Mouse (Mus musculus): ENCODE measurements around the gene Bcar3. TPM values are rescaled to one million over a fixed set of nuclear protein-coding genes. Genes with fewer than 3 reads are reported as not detected.

Gene Bcar3
- total RNA-seq, 2 experiments from 2014 or later = 57.8 to 66.6 TPM

DNA sequence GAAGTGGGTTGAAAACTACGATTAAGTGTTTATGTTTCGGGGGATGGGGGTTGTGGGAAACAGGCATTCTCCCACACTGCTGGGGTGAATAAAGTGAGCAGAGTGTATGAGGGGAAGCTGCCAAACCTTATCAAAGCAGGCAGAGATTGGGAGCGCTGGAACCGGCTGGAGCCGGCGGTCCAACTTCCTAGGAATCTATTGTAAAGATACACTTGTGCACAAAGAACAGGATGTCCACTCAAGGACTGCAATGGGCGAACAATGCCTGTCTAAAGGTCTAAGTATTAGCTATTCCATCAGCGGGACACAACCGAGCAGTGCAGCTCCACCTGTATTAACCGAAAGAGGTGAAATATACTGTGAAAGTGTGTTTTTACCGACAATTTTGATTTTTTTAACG, 2.1 kb upstream of the Bcar3 start:
- DNase-seq = no peak

DNA sequence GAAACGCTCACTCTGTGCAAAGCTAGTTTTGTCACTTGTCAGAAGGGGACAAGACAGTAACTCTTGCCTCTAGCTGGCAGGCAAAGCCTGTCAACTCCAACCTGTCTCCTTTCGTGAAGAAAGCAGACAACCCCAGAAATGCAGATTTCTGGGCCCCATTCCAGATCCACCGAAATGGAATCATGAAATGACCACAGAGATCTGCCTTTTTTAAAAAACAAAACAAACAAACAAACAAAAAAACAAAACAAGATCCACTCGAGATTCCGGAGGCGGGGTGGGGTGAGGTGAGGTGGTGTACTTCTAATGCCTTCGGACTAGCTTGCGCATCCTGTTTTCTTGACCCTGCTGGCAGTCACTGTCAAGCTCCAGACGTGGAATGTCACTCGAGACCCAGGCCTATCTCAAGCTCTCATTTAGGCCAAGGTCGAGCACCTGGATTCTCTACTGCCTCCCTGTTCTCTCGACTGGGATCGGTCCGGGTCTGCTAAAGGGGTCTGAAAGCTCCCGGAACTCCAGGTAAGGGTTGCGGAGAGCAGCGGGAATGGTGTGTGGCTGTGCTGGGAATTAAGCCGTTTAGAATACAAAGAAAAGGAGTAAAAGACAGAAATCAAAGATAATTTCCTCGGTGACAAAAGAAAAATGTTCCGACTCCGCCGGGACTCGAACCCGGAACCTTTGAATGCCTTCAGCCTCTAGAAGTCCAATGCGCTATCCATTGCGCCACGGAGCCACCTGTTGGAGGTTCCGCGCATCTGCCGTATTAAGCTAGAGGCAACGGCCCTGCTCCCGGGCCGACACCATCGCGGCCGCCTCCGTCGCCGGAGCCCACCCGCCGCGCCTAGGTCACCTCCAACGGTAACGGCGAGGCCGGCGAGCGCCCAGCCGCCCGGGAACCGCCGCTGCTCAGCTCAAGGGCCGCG, 1.4 kb upstream of the Bcar3 start:
- peak; percentile 93 to 94 for DNase-seq

DNA sequence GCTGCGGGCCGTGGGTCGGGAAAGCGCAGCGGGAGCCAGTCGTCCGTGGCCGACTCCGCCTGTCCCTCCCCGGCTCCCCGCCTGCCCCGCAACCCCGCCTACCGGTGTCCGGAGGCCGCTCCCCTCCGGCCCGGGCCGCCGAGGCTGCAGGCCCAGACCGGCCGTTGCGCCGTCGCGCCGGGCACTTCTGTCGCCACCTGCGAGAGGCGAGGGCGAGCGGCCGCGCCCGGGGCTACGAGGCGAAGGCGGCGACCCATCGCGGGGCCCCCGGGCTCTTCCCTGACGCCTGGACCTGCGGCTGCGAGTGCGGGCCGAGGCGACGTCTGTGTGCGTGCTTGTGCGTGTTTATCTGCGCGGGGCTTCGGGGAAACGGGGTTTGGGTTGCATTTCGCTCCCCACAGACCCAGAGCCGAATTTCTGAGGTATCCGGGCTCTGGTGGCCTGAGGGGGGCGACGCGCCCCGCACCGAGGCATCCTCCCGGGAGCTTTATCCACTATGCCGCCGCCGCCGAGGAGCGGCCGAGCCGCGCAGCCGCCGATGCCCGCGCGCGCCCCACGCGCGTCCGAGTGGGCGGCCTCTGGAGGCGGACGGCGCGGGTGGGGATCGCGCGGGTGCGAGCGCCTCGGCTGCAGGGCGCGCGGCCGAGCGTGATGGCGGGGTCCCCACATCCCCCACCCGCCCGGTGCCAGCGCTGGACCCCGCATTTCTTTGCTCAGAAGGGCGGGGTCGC, 548 bp upstream of the Bcar3 start:
- peak; percentile 92 to 94 for DNase-seq

DNA sequence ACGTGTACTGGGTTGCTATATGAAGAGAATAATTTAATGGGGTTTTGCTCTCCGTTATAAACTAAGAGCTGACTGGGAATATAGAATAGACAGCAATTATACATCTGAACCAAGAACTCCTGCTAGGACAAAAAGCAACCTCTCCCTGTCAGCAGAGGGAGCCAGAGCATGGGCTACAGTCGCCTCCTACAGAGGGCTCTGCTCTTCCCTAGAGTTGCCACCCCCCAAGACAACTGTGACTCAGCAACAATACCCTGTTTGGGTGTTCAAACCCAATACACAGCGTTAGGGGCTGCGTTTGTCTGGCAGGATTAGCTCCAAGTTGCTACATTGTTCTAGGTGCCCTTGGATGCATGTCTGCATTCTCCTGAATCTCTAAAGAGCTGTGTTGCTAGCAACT, 1.6 kb downstream of the Bcar3 start:
- DNase-seq = peak; percentile 73 to 80

DNA sequence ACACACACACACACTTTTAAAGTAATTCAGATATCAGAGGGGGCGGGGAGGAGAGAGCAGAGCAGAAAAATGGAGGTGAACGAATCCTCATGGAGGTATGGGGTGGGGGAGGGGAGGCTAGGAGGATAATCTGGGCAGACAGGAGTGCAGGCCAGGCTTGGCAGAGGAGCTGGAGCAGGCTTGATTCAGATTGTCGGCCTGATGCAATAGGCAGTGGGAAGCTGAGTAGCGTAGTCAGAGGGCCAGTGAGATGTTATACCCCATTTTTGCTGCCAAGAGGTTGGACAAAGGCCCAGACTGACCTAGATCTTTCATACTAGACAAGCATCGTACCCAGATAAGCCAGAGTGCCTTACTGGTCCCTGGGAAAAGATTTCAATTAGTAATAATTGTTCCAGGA, 3.0 kb downstream of the Bcar3 start:
- DNase-seq = peak; percentile 67 to 80

DNA sequence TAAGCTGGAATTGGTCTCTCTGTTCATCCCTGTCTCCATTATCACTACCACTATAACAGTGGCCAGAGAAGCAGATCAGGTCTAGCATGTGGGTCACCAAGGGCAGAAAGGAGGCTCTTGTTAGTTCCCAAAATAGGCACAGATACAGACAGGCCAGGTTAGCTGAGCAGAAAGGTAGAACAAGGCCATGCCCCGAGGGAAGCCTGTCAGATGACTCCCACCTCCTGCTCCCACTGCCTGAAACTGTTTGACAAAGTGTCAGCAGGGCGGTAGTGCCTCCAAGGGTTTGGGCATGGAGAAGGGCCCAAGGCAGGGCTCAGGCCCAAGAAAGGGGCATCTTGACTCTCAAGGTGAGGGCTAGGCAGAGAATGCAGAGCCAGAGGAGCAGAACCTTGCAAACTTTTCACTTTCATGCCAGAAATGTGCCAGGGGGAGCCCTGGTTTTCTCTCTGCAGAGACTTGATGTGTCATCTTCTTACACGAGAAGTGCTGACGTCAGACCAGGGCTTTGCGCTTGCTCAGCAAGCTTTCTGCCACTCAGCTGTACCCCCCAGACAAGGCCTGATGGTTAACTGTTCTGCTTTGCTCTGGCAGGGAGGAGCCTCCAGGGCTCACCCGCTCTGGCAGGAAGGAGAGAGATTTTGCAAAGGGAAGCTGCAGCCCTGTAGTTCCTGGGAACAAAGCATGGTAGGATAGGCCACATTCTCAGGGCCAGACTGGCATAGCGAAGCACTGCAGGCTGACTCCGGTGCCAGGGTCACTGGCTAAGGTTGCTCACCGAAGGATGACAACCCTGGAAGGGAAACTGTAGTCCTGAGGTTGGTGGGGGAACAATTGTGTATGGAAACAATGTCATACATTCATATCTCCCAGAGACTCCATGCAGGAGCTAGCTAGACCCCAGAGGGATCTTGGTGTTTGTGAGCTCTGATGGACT, 7.3 kb downstream of the Bcar3 start:
- DNase-seq = peak; percentile 83

DNA sequence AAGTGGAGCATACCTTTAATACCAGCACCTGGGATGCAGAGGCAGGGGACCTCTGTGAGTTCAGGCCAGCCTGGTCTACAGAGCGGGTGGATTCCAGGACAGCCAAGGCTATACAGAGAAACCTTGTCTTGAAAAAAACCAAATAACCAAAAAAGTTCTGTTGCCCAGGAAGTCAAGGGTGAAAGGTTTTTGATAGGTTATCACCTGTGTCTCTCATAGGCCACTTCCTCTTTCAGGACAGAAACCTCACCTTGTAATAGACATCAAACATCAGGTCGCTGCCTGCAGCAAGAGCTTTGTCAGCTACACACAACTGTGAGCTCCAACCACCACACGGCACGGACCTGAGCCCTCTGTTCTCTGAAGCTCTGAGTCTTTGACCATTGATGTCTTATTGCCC, 10.6 kb downstream of the Bcar3 start:
- no peak for DNase-seq

DNA sequence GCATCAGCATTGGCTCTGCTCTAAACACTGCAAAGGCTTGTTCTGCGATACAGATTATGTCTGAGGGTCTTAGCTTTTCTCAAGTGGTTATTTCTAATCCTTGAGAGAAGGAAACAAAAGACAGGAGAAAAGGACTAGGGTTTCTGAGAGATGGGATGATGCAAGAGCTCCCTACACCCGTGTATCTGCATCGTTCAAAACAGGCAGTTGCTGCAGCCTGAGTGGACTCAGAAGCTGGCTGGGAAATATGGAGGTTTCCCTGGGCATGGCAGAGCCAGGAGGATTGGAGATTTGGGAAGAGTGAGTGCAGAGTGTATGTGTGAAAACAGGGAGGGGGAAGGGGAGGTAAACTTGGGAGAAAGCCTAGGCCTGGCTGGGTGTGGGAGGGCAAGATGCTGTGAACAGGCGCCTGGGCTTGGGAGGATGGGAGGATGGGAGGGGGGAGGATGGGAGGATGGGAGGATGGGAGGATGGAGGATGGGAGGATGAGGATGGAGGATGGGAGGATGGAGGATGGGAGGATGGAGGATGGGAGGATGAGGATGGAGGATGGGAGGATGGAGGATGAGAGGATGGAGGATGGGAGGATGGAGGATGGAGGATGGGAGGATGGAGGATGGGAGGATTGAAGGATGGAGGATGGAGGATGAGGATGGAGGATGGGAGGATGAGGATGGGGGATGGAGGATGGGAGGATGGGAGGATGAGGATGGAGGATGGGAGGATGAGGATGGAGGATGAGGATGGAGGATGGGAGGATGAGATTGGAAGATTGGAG, 14.1 kb downstream of the Bcar3 start:
- DNase-seq = no peak

DNA sequence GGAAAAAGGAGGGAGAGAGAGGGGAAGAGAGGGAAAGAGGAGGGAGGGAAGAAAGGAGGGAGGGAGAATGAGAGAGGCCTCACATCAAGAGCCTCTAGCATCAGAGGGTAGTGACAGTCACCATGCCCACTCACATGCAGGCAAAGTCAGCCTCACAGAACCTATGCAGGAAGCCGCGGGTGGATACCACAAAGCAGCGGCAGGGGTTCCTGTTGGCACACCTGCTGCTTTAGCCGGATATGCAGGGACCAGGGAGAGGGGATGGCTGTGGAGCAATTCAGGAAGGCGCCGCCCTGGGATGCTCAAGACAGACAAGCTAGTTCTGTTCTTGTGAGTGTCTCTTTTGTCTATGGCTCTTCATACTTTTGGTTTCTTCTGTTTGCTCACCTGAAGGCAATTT, 15.0 kb downstream of the Bcar3 start:
- no peak for DNase-seq

DNA sequence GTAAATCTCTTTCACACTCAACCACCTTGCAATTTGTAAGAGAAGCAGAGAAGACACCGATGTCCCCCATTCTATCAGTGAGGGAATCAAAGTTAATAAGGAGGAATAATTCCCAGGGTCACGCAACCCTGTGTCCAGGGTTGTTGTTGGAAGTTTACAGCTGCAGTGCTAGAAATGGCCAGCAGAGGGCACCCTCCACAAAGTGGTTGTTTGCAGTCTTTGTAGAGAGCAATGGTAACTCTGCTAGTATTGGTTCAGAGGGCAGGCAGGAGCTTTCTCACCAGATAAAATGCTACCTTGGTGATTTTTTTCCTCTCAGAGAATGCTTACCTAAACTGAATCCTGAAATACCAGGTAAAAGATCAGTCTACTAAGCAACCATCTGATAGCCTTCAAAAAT, 18.1 kb downstream of the Bcar3 start:
- peak; percentile 89 to 90 for DNase-seq

DNA sequence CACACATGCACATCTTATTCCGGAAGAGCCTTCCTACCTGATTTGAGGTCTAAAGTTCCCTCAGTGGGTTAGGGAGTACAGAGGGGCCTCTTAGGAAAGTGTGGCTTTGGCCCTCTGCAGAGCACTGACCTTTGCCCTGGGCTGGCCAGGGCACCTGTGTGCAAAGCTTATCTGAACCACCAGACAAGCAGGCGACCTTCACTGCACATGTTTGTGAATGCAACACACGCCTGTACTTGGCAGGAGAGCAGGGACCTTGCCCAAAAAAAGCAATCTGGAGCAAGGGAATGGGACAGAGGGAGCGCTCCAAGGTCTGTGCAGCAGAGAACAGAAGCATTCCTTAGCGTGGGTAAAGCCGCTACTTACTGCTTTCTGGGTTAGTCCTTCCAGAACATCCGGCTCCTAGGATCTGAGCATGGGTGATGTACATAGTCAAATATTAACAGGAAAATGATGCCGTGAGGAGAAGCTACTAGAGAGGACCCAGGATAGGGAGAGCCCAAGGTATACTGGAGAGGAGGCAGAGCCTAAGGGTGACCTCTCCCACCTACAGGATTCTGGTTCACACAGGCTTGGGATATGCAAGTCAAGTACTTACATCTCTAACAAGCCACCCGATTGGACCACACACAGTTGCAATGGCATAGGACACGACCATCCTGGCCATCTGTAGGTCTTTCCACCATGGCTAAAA, 19.1 kb downstream of the Bcar3 start:
- peak; percentile 52 for DNase-seq

DNA sequence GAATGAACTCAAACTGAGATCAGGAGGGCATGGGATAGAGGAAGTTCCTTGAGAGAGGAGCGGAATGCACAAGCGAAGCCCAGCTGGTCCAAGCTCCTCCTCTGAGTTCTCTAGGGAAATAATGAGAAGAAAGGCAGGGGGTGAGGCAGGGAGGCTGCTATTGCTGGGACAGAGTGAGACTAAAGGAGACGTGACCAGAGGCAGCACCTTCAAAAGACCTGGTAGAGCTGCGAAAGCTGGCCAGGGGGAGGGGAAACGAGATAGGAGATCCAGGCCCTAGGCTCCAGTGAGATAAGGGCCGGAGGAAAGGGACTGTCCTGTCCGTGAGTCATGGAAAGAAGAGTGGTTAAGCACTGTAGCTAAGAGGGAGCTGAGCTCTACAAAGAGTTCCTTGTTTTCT, 20.0 kb downstream of the Bcar3 start:
- DNase-seq = peak in 1 of 2 experiments; percentile 18

DNA sequence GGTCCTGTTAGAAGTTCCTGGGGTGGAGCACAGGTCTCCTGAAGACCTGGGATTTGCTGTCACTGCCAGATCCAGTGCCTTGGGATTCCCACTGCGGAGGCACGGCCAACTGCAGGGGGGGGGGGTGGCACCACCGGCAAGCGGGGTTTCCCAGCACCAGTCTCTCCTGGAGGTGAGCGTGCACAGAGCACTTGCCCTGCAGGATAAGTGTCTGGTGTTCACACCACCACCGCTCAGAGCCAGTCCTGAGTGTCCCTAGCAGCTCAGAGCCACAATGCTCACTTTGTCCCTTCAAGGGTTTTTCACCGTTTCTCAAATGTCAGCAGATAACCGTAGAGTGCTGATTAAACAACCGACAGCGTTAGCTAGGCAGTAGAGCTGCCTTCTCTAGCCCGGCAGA, 22.7 kb downstream of the Bcar3 start:
- no peak for DNase-seq

DNA sequence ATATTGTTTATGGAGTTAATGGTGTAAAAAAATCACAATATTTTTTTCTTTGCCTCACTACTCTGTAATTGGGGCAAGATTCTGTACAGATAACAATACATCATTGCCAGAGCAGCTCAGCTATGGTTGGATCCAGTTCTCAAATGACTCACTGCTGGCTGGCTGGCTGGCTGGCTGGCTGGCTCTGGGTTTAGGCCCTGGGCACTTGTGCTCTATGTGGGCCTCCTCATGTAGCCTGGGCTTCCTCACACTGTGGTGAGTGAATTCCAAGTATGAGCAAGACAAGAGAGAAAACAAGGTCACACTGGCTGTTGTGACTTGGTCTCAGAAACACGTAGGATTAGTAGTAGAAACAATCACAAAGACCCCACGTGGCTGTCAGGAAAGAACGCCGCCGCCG, 23.4 kb downstream of the Bcar3 start:
- peak; percentile 58 to 65 for DNase-seq

DNA sequence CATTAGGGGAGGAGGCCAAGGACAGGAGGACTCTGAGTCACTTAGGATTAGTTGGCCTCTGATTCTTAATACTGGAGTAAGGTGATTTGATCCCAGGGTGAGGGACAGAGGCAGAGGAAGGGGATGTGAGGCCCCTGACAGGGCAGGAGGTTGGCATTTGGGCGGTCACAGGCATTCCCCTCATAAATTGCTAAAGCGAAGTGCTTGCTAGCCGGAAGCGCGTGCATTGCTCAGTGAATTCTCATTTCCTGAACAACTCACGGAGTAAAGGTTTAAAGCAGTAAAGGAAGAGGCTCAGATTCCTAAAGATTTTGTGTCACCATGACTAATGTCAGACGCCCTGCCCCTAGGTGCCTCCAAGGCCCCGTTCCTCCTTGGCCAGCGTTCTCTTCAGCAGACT, 28.3 kb downstream of the Bcar3 start:
- DNase-seq = no peak

DNA sequence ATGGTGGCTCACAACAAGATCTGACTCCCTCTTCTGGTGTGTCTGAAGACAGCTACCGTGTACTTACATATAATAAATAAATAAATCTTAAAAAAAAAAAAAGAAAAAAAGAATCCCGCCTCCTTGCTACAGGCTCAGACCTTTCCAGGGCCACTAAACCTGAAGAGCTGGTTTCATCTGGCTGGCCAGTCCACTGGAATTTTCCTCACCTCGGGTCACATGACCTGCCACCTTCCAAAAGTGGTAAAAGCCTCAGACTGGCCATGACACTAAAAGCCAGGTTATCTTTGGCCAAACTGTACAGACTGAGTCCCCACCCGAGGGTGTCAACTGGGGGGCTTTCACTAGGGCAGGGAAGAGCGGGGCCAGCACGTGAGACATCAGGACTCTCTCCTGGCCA, 29.9 kb downstream of the Bcar3 start:
- DNase-seq = no peak

DNA sequence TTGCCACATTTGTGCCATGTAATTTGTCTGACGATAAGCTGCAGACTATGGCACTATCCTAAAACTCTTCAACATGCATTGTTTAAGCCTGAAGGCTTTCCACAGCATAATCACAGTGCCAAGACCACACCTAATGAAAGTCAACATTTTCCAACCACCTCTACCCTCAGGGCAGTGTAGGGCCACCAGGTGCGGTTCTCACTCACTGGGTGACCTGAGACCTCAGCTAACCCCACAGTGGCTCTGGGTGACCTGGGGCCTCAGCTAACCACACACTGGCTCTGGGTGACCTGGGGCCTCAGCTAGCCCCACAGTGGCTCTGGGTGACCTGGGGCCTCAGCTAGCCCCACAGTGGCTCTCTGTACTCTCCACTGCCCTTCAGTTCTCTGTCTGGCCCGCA, 30.6 kb downstream of the Bcar3 start:
- DNase-seq = no peak

DNA sequence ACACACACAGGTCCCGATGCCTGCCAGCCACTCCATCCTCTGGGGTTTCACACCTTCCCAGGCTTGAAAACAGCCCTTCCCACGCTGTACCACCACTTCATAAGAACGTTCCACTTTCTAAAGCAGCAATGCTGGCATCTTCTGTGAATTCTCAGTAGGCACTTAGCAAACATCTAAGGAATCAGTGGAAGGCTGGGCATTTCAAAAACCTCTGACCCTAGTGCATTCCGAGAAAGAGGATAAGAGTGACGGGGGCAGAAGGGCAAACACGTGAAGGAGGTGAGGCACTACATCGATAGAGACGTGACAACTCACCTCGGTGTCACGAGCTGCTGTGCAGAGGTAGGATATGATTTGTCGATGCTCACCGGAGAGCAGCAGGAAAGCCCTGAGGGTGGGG, 36.5 kb downstream of the Bcar3 start:
- no peak for DNase-seq

DNA sequence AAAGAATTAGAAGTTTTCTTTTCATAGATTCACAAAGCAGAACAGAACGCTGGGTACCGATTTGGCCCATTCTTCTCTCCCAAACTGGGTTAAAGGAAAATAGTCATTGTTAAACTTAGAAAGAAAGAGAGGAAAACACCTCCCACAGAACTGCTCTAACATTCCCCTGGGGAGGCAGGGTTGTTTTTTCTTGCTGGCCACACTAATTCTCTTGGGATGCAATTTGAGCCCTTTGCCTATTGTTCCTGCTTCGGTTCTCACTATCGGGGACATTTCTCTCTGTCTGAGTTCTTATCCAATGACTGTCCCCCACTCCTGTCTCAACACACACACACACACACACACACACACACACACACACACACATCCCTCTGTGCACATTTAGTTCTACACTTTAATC, 39.6 kb downstream of the Bcar3 start:
- peak in 1 of 2 experiments; percentile 10 for DNase-seq

DNA sequence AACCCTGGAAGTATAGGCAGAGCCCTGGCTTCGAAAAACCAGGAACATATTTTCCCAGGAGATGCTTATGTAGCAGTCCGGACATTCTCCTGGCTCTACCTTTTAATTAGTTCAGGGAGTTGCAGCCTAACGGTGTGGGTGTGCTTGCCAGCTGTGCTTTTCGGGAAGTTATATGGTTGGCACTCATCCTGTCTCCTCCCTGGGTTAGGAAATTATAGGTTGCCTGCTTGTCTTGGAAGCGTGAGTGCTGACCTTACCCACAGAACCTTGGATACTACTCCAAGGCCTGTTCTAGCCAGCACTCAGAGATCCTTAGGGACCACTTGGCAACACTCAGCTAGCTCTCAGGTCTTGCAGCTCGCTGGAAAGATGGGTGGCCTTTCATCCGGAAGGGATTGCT, 40.0 kb downstream of the Bcar3 start:
- DNase-seq = peak in 1 of 2 experiments; percentile 40

DNA sequence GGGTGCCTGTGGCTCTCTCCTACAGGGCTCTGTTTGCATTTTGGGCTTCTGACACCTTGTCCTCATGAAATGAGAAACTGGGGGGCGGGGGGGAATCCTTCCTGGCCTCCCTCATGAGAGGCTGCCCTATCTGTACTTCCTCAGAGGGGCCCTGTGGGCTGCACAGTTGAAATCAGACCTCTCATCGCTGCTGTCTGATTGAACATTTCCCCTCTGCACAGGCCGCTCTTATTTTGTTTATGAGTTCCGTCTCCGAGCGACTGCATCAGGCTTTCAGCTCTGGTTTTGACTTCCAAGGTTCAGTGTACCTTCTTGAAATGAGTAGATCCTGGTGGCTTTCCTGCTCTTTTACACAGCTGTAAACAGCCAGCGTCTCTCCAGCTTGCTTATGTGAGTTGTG, 40.4 kb downstream of the Bcar3 start:
- DNase-seq = no peak

All from adrenal gland, postnatal 36 days (tissue).